Mouse (Mus musculus): ENCODE results near the gene Olfr9.

DNA sequence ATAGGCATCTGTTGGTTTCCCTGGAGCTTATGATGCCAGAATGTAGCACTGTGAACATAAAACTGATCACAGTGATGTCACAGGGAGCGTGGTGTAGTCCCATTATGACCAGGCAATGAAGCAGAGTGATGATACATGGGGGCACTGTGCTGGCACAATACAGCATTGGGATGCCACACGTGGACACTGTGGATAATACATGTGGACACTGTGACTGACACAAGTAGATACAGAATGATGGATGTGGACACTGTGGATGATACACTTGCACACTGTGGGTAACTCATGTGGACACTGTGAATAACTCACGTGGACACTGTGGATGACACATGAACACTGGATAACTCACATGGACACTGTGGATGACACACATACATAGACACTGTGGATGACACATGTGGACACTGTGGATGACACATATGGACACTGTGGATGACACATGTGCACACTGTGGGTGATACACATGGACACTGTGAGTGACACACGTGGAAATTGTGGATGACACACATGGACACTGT, 7.4 kb downstream of the Olfr9 start:
- TF ChIP-seq GATA1 (IDR thresholded peaks at IDR 0.05; ENCODE audit: low read length) (no peak), TAL1 (IDR thresholded peaks at IDR 0.05; ENCODE audit: low read length) (no peak)
